Mouse (Mus musculus) heart, adult 2 months (tissue): ENCODE measurements at regions not wholly inside any gene's neighbourhood (a gene's known extent, or its start where the extent isn't known, plus 50 kb on each side); places are given as distances from the start of the nearest gene placed in this dataset.

Experiments
- CTCF ChIP-seq: fragments of 200-600 bp; IDR thresholded peaks from 2 replicates; pipeline ENCODE4 v1.8.1; 2022; ENCODE audit warnings: antibody characterized with exemption, mild to moderate bottlenecking, moderate library complexity
- EP300 ChIP-seq: fragments of 200-500 bp; IDR thresholded peaks from 2 replicates; pipeline ENCODE4 v1.6.1; 2011; ENCODE audit warnings: low read depth, low read length, control low read depth; ENCODE audit not compliant: insufficient read depth

DNA sequence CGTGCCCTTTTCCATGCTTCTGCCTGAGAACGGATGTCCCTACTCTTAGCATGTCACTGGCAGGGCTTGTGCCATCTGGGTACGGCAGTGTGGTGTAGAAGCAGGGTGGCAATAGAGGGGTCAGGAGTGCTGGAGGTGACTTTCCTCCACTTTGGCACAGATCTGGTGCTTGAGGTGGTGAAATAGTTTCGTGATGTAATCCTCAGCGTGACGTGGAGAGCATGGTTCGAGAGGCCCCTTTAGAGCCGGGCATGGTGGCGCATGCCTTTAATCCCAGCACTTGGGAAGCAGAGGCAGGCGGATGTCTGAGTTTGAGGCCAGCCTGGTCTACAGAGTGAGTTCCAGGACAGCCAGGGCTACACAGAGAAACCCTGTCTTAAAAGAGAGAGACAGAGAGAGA lies 71.7 kb upstream of the Tcf12 start:
- no peak for TF ChIP-seq CTCF
- no peak for TF ChIP-seq EP300
